Comparison of ENCODE assay signal across 11 mouse cellular contexts in the genomic region with DNA sequence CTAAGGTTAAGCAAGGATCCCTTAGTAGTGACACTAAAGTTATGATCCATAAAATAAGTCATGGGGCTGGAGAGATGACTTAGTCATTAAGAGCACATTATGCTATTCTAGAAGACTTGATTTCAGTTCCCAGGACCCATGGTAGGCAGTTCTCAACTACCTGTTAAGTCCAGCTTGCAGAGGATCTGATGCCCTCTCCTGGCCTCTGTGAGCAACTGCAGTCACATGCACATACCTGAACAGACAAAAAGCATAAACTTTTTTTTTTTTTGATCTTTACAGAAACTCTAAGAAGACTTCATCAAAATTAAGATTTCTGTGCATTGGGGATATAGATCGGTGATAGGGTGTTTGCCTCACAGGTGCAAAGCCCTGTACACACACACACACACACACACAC. TPM values are rescaled to one million over a fixed set of nuclear protein-coding genes. Genes with fewer than 3 reads are reported as not detected.
DNase-seq lines count a peak whose midpoint lies in the region; ATAC-seq and TF ChIP-seq lines count a peak whose summit lies in the region.
"Had no signal": no experiment of that assay in that cellular context is flagged by ENCODE, and none has a peak within 500 bp of the region (broad histone marks: within the 10 kb centered on the region; RNA-seq: fewer than 3 reads in every experiment).

No protein-coding gene starts in this region.

- H3K36me3 ChIP-seq in liver, adult 2 months (ENCODE audit: control insufficient read depth, insufficient read depth, low read length), result peaks cover 8% of the 10 kb centered on the region
- H3K36me3 ChIP-seq in liver, embryonic 12.5 days, result peaks cover 10% of the 10 kb centered on the region
- peaks cover 0 to 9% of the 10 kb centered on the region in 2 experiments; a peak in 2 of 4 replicates for H3K36me3 ChIP-seq in MEL (ENCODE audit: control insufficient read depth in 1 of 2, insufficient read depth in 2 of 2, low read length in 2 of 2)
- H3K36me3 ChIP-seq: embryonic facial prominence, embryonic 12.5 days had no signal

- no peak overlapping the region for H3K4me2 ChIP-seq in liver, embryonic 12.5 days
- H3K4me2 ChIP-seq: embryonic facial prominence, embryonic 12.5 days had no signal

- no peak overlapping the region for H3K27ac ChIP-seq in liver, adult 2 months (replicated peaks; ENCODE audit: insufficient read depth, low read depth, low read length)
- H3K27ac ChIP-seq in liver, embryonic 12.5 days, result no peak overlapping the region
- H3K27ac ChIP-seq in MEL (ENCODE audit: control insufficient read depth, low read depth, low read length), result no peak overlapping the region
- H3K27ac ChIP-seq: embryonic facial prominence, embryonic 12.5 days had no signal

- ATAC-seq in liver, embryonic 12.5 days, result no peak
- ATAC-seq in common myeloid progenitor, adult 5-6 weeks (replicated peaks; ENCODE audit: low read depth, poor library complexity, severe bottlenecking), result peak; percentile 47; the same call in 1 of the 2 replicates
- ATAC-seq: forebrain, embryonic 16.5 days had no signal

- no peaks in the 10 kb centered on the region for H3K4me1 ChIP-seq in liver, adult 2 months (ENCODE audit: control insufficient read depth, insufficient read depth, low read length)
- no peaks in the 10 kb centered on the region for H3K4me1 ChIP-seq in liver, embryonic 12.5 days
- no peaks in the 10 kb centered on the region for H3K4me1 ChIP-seq in MEL (ENCODE audit: control insufficient read depth in 1 of 2, insufficient read depth in 2 of 2, low read length in 2 of 2)
- H3K4me1 ChIP-seq: embryonic facial prominence, embryonic 12.5 days had no signal

- no peak overlapping the region for H3K9ac ChIP-seq in liver, adult 2 months (ENCODE audit: low read depth, low read length)
- no peak overlapping the region for H3K9ac ChIP-seq in liver, embryonic 12.5 days
- H3K9ac ChIP-seq in MEL (ENCODE audit: control insufficient read depth, low read depth, low read length, poor library complexity, severe bottlenecking), result no peak overlapping the region
- H3K9ac ChIP-seq: embryonic facial prominence, embryonic 12.5 days had no signal

- TF ChIP-seq POLR2A in liver, adult 2 months (IDR thresholded peaks at IDR 0.05; ENCODE audit: extremely low read depth, insufficient read depth, low read length), result no peak
- TF ChIP-seq POLR2A in MEL (IDR thresholded peaks at IDR 0.05; ENCODE audit: control insufficient read depth in 1 of 2, insufficient read depth in 1 of 2, low read depth in 1 of 2, low read length in 2 of 2, poor library complexity in 1 of 2), result no peak

- no peaks in the 10 kb centered on the region for H3K79me2 ChIP-seq in liver, adult 2 months (ENCODE audit: control insufficient read depth, insufficient read depth, low read length)
- H3K79me2 ChIP-seq in MEL (ENCODE audit: control insufficient read depth, insufficient read depth, low read length, poor library complexity), result no peaks in the 10 kb centered on the region

- H3K4me3 ChIP-seq in liver, adult 2 months (ENCODE audit: insufficient read depth, low read depth, low read length), result no peak overlapping the region
- H3K4me3 ChIP-seq in liver, embryonic 12.5 days, result no peak overlapping the region
- no peak overlapping the region for H3K4me3 ChIP-seq in MEL (ENCODE audit: control insufficient read depth in 1 of 2, insufficient read depth in 1 of 2, low read depth in 2 of 2, low read length in 2 of 2)
- H3K4me3 ChIP-seq: embryonic facial prominence, embryonic 12.5 days had no signal

- H3K27me3 ChIP-seq in liver, adult 2 months (ENCODE audit: control insufficient read depth, insufficient read depth, low read length), result no peaks in the 10 kb centered on the region
- no peaks in the 10 kb centered on the region for H3K27me3 ChIP-seq in liver, embryonic 12.5 days (replicated peaks)
- no peaks in the 10 kb centered on the region for H3K27me3 ChIP-seq in MEL (ENCODE audit: control insufficient read depth in 1 of 2, insufficient read depth in 2 of 2, low read length in 2 of 2)
- H3K27me3 ChIP-seq: embryonic facial prominence, embryonic 12.5 days had no signal

- peak; percentile 41 for TF ChIP-seq RAD21 in MEL (IDR thresholded peaks at IDR 0.05; ENCODE audit: low read depth, low read length)

- peak; percentile 63 for TF ChIP-seq CTCF in liver, adult 2 months (IDR thresholded peaks at IDR 0.05; ENCODE audit: low read depth, low read length)
- peak; percentile 61 for TF ChIP-seq CTCF in MEL (IDR thresholded peaks at IDR 0.05 in 2 of 3, conservative IDR thresholded peaks at IDR 0.05 in 1 of 3; ENCODE audit: control insufficient read depth in 1 of 3, insufficient read depth in 1 of 3, low read depth in 2 of 3, low read length in 3 of 3, poor library complexity in 1 of 3, severe bottlenecking in 1 of 3)

- H3K9me3 ChIP-seq in liver, embryonic 12.5 days (replicated peaks), result no peaks in the 10 kb centered on the region
- H3K9me3 ChIP-seq in MEL (replicated peaks; ENCODE audit: insufficient read depth, low read length), result no peaks in the 10 kb centered on the region
- H3K9me3 ChIP-seq: embryonic facial prominence, embryonic 12.5 days had no signal

- WGBS in liver, adult 2 months, result 100% methylated on average over 1 of the region's 1 CpGs
- WGBS in liver, embryonic 12.5 days (ENCODE audit: insufficient replicate concordance), result 79% methylated on average over 1 of the region's 1 CpGs

- DNase-seq in liver, adult 2 months (ENCODE audit: extremely low read depth, low read depth, low spot score), result peak; percentile 45
- peak; percentile 62 for DNase-seq in MEL (ENCODE audit: low read depth, low spot score)
- DNase-seq in thymus, postnatal 14 days, result peak; percentile 23
- no peak for DNase-seq in natural killer cell, adult 2 months (ENCODE audit: low spot score in 2 of 2)
- no peak for DNase-seq in layer of hippocampus, adult 9-11 months
- DNase-seq: kidney, adult 8-10 months had no signal

- TF ChIP-seq EP300 in MEL (IDR thresholded peaks at IDR 0.05; ENCODE audit: low read depth in 1 of 2, low read length in 2 of 2), result no peak

TF ChIP-seq in MEL, 35 proteins besides CTCF, POLR2A, EP300 and RAD21:
- no peak for TF ChIP-seq POLR2AphosphoS2 (IDR thresholded peaks at IDR 0.05; ENCODE audit: low read length)
- TF ChIP-seq CHD1 (IDR thresholded peaks at IDR 0.05; ENCODE audit: low read depth, low read length), result no peak
- TF ChIP-seq ZNF384 (IDR thresholded peaks at IDR 0.05; ENCODE audit: low read depth, low read length), result peak; percentile 74
- peak; percentile 54; the same call in 1 of the 2 replicates for TF ChIP-seq SMC3 (IDR thresholded peaks at IDR 0.05; ENCODE audit: low read depth, low read length)
- TF ChIP-seq USF1 (IDR thresholded peaks at IDR 0.05; ENCODE audit: low read depth, low read length), result peak; percentile 24; the same call in 1 of the 2 replicates

RNA-seq across cellular contexts. Expression of a gene that starts 47.4 kb away (rescaled TPM):
- total RNA-seq in liver, adult 2 months (2014; rRNA removed), result not detected in 2 replicates
- polyA plus RNA-seq in liver, adult 2 months (2012; rRNA removed), result 0.02 and 0.10 TPM in 2 replicates
- 0.05 TPM in 2 replicates for polyA plus RNA-seq in liver, embryonic 12.5 days (2016; fragmentation: Nextera tagmentation; extraction: Ambion mirVana)
- total RNA-seq in MEL (2012; rRNA removed), result 0.08 and 0.10 TPM in 2 replicates
- polyA plus RNA-seq in MEL (2012; ENCODE audit: insufficient read depth in 1 of 2, insufficient read length in 2 of 2, low read depth in 1 of 2, low replicate concordance in 2 of 2, missing spikeins in 1 of 2), result under 1 TPM in 1 of 2 experiments, not detected in 1; 0.11 TPM
- total RNA-seq in common myeloid progenitor, adult 5-6 weeks (2017), result 0.27 TPM in 1 of 2 replicates, not detected in the other
- polyA plus RNA-seq: heart, embryonic 14.5 days had no signal

Comparison
In these comparisons a context has a peak if more than half of its experiments do, and no peak if none do; other contexts are left out.
1. DNase-seq: peak in liver, adult 2 months (single experiment), MEL (single experiment) and thymus, postnatal 14 days (single experiment); none in natural killer cell, adult 2 months (0 of 2) and layer of hippocampus, adult 9-11 months (single experiment).